Mouse (Mus musculus): Measurements from ENCODE around the gene Hist1h2ae. TPM values are rescaled to one million over a fixed set of nuclear protein-coding genes. Genes with fewer than 3 reads are reported as not detected.
A peak's percentile ranks its signal among the peaks of the same experiment; 100 is the strongest.

Hist1h2ae gene
- polyA plus RNA-seq, 1 experiment, result 5.0 TPM

DNA sequence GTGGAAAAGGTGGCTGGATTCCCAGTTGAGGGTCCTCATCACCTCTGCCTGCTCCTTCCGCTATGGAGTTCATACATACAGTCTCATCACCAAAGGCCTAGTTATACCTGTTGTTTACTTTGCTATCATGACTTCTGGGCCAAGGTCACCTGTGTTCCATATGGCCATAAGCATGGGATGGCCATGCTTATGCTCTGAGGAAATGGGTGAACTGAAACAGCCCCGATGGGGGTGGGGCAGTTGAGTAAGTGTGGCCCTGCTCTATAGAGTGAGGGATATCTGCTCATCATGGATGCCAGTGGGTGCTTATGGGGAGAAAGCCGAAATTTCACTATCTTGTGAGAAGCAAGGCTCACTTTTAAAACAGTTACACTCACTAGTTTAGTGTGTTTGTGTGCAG is 34.0 kb upstream of the Hist1h2ae start:
- no peaks in the 10 kb centered on the region for H3K9me3 ChIP-seq (replicated peaks; ENCODE audit: control insufficient read depth, insufficient read depth, low read length, poor library complexity, severe bottlenecking)
- no peaks in the 10 kb centered on the region for H3K4me1 ChIP-seq (ENCODE audit: control insufficient read depth, insufficient read depth, low read length)
- H3K36me3 ChIP-seq (ENCODE audit: control insufficient read depth, insufficient read depth, low read length, poor library complexity, severe bottlenecking), result no peaks in the 10 kb centered on the region
- no peak overlapping the region for H3K9ac ChIP-seq (ENCODE audit: low read depth, poor library complexity, severe bottlenecking)
- no peak overlapping the region for H3K4me3 ChIP-seq (ENCODE audit: low read depth, low read length)
- no peaks in the 10 kb centered on the region for H3K27me3 ChIP-seq (ENCODE audit: control insufficient read depth, insufficient read depth, low read length, poor library complexity, severe bottlenecking)
- TF ChIP-seq POLR2A (IDR thresholded peaks at IDR 0.05; ENCODE audit: insufficient read depth, low read length) (no peak), CTCF (IDR thresholded peaks at IDR 0.05; ENCODE audit: low read depth, low read length) (no peak), EP300 (IDR thresholded peaks at IDR 0.05; ENCODE audit: insufficient read depth, low read depth, low read length) (no peak)
- H3K27ac ChIP-seq (ENCODE audit: insufficient read depth, low read length), result no peak overlapping the region

DNA sequence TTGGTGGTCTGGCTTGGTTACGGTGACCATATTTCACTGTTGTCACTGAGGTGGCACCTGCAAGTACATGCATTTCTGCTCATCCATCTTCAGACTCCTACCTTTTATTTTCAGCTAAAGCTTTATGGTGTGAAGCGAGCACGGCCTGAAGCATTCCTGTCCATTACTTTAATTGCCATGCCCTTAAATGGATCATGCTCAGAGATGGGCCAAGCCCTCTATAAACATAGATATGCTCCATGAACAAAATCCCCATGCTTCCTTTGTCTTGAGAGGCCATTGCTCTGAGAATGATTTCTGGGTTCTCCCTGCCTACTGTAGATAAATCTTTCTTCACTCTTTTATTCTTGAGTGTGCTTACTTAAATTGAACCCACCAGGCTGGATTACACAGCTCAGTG is 33.4 kb upstream of the Hist1h2ae start:
- H3K4me3 ChIP-seq (ENCODE audit: low read depth, low read length), result no peak overlapping the region
- no peaks in the 10 kb centered on the region for H3K36me3 ChIP-seq (ENCODE audit: control insufficient read depth, insufficient read depth, low read length, poor library complexity, severe bottlenecking)
- H3K9ac ChIP-seq (ENCODE audit: low read depth, poor library complexity, severe bottlenecking), result no peak overlapping the region
- TF ChIP-seq POLR2A (IDR thresholded peaks at IDR 0.05; ENCODE audit: insufficient read depth, low read length) (no peak), EP300 (IDR thresholded peaks at IDR 0.05; ENCODE audit: insufficient read depth, low read depth, low read length) (no peak), CTCF (IDR thresholded peaks at IDR 0.05; ENCODE audit: low read depth, low read length) (no peak)
- no peaks in the 10 kb centered on the region for H3K27me3 ChIP-seq (ENCODE audit: control insufficient read depth, insufficient read depth, low read length, poor library complexity, severe bottlenecking)
- H3K9me3 ChIP-seq (replicated peaks; ENCODE audit: control insufficient read depth, insufficient read depth, low read length, poor library complexity, severe bottlenecking), result no peaks in the 10 kb centered on the region
- no peak overlapping the region for H3K27ac ChIP-seq (ENCODE audit: insufficient read depth, low read length)
- no peaks in the 10 kb centered on the region for H3K4me1 ChIP-seq (ENCODE audit: control insufficient read depth, insufficient read depth, low read length)

DNA sequence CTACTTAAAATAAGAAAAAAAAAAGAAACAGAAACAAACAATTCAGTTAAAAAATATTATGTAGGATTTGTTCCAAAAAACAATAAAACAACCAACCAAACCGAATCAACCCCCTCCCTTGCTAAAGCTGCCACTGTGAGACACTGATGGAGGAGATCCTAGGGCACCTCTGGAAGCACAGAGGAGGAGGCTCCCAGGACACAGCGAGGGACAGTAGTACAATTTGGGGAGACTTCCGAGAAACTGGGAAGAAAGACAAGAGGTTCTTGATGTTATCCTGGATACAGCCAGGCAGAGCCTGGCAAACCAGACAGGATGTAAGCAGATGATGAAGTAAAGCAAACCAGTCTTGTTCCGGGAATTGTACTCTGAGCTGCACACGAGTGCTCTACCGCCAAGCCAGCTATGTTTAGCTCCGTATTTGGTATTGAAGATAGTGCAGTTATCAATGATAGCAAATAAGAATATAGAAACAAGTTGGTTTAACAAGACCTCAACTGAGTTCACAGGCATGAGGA is 32.2 kb upstream of the Hist1h2ae start:
- no peaks in the 10 kb centered on the region for H3K27me3 ChIP-seq (ENCODE audit: control insufficient read depth, insufficient read depth, low read length, poor library complexity, severe bottlenecking)
- no peaks in the 10 kb centered on the region for H3K36me3 ChIP-seq (ENCODE audit: control insufficient read depth, insufficient read depth, low read length, poor library complexity, severe bottlenecking)
- H3K9ac ChIP-seq (ENCODE audit: low read depth, poor library complexity, severe bottlenecking), result no peak overlapping the region
- no peak overlapping the region for H3K27ac ChIP-seq (ENCODE audit: insufficient read depth, low read length)
- TF ChIP-seq EP300 (IDR thresholded peaks at IDR 0.05; ENCODE audit: insufficient read depth, low read depth, low read length), result no peak
- no peak for TF ChIP-seq CTCF (IDR thresholded peaks at IDR 0.05; ENCODE audit: low read depth, low read length)
- TF ChIP-seq POLR2A (IDR thresholded peaks at IDR 0.05; ENCODE audit: insufficient read depth, low read length), result no peak
- H3K4me1 ChIP-seq (ENCODE audit: control insufficient read depth, insufficient read depth, low read length), result no peaks in the 10 kb centered on the region
- no peaks in the 10 kb centered on the region for H3K9me3 ChIP-seq (replicated peaks; ENCODE audit: control insufficient read depth, insufficient read depth, low read length, poor library complexity, severe bottlenecking)
- no peak overlapping the region for H3K4me3 ChIP-seq (ENCODE audit: low read depth, low read length)

- Histone ChIP-seq H3K9ac (ENCODE audit: low read depth, poor library complexity, severe bottlenecking) (no peak overlapping the region), H3K4me1 (ENCODE audit: control insufficient read depth, insufficient read depth, low read length) (peaks cover 6% of the 10 kb centered on the region), H3K9me3 (replicated peaks; ENCODE audit: control insufficient read depth, insufficient read depth, low read length, poor library complexity, severe bottlenecking) (no peaks in the 10 kb centered on the region; the same call in 1 of the 2 replicates), H3K36me3 (ENCODE audit: control insufficient read depth, insufficient read depth, low read length, poor library complexity, severe bottlenecking) (no peaks in the 10 kb centered on the region), H3K27ac (ENCODE audit: insufficient read depth, low read length) (no peak overlapping the region), H3K4me3 (ENCODE audit: low read depth, low read length) (no peak overlapping the region), H3K27me3 (ENCODE audit: control insufficient read depth, insufficient read depth, low read length, poor library complexity, severe bottlenecking) (no peaks in the 10 kb centered on the region)
- TF ChIP-seq CTCF (IDR thresholded peaks at IDR 0.05; ENCODE audit: low read depth, low read length), result peak; percentile 50
- no peak for TF ChIP-seq EP300 (IDR thresholded peaks at IDR 0.05; ENCODE audit: insufficient read depth, low read depth, low read length)
Observed at GRCm38 (mm10) chr13:23597957-23598356, 26.9 kb upstream of the Hist1h2ae start.

- no peak overlapping the region for H3K4me3 ChIP-seq (ENCODE audit: low read depth, low read length)
Observed at GRCm38 (mm10) chr13:23595622-23596372, 24.8 kb upstream of the Hist1h2ae start.

DNA sequence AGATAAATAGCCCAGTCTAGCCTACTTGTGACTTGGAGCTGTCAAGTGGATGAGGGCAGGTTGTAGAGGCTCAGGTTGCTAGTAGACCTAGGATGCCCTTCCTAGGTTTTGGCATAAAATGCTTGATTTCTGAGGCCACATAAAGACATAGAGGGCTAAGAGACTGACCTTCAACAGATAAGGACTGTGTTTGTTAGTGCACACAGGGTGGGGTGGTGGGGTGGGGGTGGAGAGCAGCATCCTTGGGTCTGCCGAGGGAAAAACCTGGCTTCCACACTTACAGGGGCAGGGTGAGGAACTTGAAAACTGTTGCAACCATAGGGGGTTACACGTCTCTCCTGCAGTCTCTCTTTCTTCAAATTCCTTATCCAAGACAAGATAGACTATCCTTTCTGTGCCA is 24.2 kb upstream of the Hist1h2ae start:
- H3K27ac ChIP-seq (ENCODE audit: insufficient read depth, low read length), result peak overlapping the region; percentile 87

More at GRCm38 (mm10) chr13:23595622-23596372, 24.8 kb upstream of the Hist1h2ae start:
- Histone ChIP-seq H3K9ac (ENCODE audit: low read depth, poor library complexity, severe bottlenecking) (no peak overlapping the region), H3K27me3 (ENCODE audit: control insufficient read depth, insufficient read depth, low read length, poor library complexity, severe bottlenecking) (no peaks in the 10 kb centered on the region), H3K9me3 (replicated peaks; ENCODE audit: control insufficient read depth, insufficient read depth, low read length, poor library complexity, severe bottlenecking) (no peaks in the 10 kb centered on the region; the same call in 1 of the 2 replicates), H3K4me1 (ENCODE audit: control insufficient read depth, insufficient read depth, low read length) (peaks cover 6% of the 10 kb centered on the region), H3K36me3 (ENCODE audit: control insufficient read depth, insufficient read depth, low read length, poor library complexity, severe bottlenecking) (no peaks in the 10 kb centered on the region), H3K27ac (ENCODE audit: insufficient read depth, low read length) (peak overlapping the region; percentile 87)
- TF ChIP-seq EP300 (IDR thresholded peaks at IDR 0.05; ENCODE audit: insufficient read depth, low read depth, low read length) (no peak), POLR2A (IDR thresholded peaks at IDR 0.05; ENCODE audit: insufficient read depth, low read length) (no peak), CTCF (IDR thresholded peaks at IDR 0.05; ENCODE audit: low read depth, low read length) (no peak)

More for the DNA sequence above, 24.2 kb upstream of the Hist1h2ae start:
- H3K4me1 ChIP-seq (ENCODE audit: control insufficient read depth, insufficient read depth, low read length), result peaks cover 6% of the 10 kb centered on the region
- H3K9me3 ChIP-seq (replicated peaks; ENCODE audit: control insufficient read depth, insufficient read depth, low read length, poor library complexity, severe bottlenecking), result no peaks in the 10 kb centered on the region; the same call in 1 of the 2 replicates
- no peaks in the 10 kb centered on the region for H3K36me3 ChIP-seq (ENCODE audit: control insufficient read depth, insufficient read depth, low read length, poor library complexity, severe bottlenecking)
- no peak overlapping the region for H3K4me3 ChIP-seq (ENCODE audit: low read depth, low read length)
- no peak overlapping the region for H3K9ac ChIP-seq (ENCODE audit: low read depth, poor library complexity, severe bottlenecking)
- TF ChIP-seq EP300 (IDR thresholded peaks at IDR 0.05; ENCODE audit: insufficient read depth, low read depth, low read length) (no peak), CTCF (IDR thresholded peaks at IDR 0.05; ENCODE audit: low read depth, low read length) (no peak), POLR2A (IDR thresholded peaks at IDR 0.05; ENCODE audit: insufficient read depth, low read length) (no peak)
- H3K27me3 ChIP-seq (ENCODE audit: control insufficient read depth, insufficient read depth, low read length, poor library complexity, severe bottlenecking), result no peaks in the 10 kb centered on the region

Data from ES-Bruce4 (cell line).